Mouse (Mus musculus) thymus, postnatal 36 days (tissue): ENCODE measurements around the gene She.

Source experiments
- DNase-seq, 2 experiments: peaks; one replicate each; pipeline ENCODE4 v3.0.0; 2022; ENCODE audit warnings: mixed read lengths in 2 of 2

Gene She

DNA sequence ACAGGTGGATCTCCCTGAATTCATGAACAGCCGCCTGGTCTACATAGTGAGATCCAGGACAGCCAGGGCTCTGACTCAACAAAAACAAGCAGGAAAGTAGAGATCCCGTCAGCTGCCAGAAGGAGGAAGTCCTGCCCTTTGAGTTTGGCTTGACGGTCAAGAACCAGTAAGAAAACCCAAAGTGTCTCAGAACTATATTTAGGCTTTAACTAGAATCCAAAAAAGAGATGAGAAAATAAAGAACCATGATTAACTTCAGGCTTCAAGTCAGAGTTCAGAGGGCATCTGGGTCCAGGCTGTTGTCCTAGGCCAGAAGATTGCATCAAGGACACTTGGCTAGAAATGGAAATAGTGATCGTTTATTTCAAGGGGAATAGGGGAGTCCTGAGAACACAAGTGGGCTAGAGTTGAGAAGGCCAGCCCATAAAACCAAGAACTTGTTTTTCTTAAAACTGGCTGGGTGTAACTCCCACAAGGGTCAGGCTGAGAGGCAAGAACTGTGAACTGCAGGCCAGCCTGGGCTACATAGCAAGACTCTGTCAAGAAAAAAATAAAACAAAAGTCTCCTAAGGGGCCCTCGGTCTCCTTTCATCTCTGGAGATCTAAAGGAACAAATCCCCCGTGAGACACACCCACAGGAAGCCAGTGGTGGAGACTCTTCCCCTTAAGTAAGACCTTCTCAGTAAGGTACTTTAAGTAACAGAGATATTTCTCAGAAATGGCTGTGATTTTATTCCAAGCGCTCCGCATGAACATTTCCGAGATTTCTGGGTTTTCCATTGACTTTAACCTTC is 32.7 kb downstream of the She start:
- peak; percentile 47 to 67 for DNase-seq

DNA sequence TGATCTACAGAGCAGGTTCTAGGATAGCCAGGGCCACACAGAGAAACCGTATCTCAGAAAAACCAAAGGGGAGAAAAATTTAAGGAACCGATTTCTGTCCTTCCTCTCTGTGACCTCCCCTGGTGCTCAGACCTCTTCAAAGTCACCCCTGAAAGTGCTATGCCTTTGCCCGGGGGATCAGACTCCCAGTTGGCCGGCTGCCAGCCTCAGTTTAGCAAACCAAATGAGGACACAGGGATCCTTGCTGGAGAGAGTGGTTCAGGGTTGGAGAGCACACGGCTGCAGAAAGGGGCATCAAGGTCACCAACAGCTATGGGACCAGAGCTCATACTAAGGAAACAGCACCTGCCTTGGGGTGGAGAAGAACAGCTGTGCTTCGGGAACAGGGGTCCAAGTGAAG is 33.9 kb downstream of the She start:
- no peak for DNase-seq

DNA sequence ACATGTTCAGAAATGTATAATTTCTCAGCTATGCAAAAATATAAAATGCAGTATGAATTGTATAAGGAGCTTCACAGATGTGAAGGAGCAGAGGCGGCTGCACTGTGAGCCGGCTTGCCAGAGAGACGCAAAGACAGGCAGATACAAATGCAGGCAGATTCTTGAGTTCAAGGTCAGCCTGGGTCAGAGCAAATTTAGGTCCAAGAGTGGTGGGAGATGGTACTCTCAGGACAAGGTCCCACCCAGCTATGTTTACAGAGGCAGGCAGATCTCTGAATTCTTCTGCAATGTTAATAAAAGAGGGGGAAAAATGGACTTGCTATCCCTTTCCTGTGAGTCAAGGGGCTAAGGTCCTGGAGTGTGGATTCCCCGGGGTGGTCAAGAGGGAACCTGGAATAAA is 34.6 kb downstream of the She start:
- no peak for DNase-seq

DNA sequence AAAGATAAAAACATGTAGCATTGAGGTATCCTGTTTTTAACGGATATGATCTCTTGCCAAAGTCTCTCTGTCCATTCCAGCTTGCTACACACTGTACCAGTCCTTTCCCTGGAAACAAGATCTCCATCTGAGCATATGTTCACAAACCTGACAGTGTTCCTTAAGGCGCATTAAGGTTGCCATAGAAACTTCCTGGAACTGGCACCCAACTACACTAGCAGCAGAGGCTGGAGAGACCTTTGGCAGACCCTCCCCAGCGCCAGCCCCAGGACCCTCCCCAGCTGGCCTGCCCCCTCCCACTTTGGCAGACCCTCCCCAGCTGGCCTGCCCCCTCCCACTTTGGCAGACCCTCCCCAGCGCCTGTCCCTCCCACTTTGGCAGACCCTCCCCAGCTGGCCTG is 36.5 kb downstream of the She start:
- DNase-seq = no peak

DNA sequence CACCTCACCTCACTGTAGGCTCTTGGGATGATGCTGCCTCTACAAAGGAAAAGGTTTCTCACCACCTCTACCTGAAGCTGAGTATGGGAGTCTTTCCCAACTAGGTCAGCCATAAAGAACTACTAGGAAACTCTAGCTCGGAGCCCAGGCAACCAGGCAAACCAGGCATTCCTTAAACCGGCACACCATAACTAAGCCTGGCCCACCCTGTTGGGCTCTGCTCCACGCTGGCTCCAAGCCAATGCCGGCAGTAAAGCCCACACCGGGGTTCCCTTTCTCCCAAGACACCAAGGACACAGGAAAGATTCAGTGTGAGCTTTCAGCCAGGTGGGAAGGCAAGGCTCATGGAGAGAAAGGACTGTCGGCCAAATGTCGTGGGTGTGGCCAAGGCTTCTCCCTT is 37.2 kb downstream of the She start:
- DNase-seq = no peak

DNA sequence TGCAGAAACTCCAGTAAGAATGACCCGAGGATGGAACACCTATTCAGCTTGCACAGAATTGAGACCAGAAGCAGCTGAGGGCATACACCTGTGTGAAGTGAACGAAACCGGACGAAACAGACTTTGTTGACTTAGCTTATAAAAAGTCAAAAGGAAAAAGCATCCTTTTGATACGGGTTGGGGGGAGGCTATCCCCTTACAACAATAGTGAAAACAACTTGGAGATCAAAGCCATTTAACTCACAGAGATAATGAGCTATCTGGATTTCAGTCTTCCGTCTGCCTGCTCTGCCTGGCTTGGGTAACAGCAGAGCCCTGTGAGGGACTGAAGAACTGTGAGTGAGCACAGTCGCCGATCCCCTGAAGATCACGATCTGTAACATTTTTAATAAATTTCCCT is 37.8 kb downstream of the She start:
- no peak for DNase-seq

DNA sequence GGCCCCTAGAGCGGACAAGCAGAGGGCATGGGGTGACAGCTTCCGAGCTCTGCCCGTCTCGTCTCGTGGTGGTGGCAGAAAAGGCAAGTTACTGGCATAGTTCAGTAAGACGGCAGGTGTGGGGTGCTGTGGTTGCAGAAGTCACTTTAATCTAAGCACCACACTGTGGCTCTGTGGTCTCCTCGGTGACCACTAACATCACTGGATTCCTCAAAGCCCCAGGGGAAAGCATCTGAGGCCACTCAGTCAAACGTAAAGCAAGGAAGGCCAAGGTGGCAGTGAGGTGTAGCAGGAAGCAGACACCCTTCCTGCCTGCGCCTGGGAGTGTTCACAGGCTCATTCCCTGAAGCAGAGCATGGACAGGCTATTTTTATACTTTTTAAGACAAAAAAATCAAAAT is 38.4 kb downstream of the She start:
- peak; percentile 46 to 58 for DNase-seq

DNA sequence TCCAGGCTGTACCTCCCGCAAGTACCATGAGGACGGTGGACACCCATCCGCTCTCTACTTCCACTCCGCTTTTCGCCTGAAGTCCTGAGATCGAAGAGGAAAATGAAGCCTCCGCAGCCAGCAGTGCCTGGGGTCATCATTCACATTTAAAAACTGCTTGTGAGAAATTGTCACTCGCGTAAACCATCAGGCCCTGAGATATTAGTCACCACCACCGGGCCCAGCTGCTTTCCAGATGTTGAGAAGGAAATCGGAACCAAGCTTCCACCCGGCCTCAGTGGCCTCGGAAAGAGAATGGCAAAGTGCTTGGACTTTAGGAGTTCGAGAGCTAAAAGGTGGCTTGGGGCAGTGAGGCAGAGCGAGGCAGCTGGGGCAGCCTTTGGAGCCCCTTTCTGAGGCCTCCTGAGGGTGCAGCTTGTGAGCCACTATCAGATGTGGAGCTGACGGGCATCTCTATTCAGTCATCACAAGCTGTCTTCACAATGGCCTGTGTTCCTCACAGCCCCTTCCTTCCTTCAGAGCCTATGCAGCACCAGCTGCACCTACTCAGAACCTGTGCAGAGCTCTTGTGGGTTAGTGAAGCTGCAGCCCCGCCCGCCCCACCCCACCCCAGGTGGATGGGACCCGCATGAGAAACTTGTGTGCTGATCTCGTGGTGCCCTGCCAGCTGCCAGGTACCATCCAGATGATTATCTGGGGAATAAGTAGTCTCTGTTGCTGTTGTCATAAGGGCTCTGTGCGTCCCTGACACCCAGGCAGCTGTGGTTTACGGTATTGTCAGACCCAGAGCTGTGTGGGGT is 39.5 kb downstream of the She start:
- DNase-seq = peak; percentile 50 to 72

DNA sequence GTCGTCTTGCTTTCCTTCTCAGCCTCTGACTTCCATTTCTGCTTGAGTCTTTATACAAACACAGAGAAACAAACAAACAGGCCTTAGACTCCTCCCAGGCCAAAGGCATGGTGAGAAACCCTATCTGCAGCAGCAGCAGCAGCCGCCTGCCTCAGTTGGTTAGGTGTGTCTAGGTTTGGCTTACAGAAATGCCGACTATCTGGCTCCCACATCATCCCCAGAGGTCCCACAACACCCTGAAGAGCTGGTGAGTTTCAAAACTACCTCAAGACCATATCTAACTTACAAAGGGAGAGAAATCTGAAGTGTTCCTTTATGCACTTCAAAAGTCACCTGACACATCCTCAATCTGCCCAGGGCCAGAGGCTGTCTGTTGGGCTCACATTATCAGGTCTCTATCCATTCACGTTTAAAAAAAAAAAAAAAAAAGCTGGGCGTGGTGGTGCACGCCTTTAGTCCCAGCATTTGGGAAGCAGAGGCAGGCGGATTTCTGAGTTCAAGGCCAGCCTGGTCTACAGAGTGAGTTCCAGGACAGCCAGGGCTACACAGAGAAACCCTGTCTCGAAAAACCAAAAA is 40.3 kb downstream of the She start:
- DNase-seq = no peak

DNA sequence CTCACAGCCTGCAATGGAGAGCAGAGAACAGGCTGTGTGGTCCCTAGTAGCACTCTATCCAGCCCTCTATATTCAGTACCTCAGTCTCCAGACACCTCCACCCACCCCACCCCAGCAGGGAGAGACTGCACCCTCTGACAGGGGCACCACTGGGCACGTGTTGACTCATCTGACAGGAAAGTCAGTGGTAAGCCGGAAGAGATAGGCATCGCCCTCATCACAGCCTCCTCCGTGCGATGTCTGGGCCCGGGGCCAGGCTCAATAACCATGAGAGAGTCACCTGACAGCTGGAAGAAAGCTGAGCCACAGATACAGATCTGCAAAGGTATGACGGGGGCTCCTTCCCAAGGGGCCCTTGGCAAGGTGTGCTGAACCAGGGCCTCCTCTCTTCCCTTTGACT is 41.0 kb downstream of the She start:
- peak; percentile 80 to 89 for DNase-seq

DNA sequence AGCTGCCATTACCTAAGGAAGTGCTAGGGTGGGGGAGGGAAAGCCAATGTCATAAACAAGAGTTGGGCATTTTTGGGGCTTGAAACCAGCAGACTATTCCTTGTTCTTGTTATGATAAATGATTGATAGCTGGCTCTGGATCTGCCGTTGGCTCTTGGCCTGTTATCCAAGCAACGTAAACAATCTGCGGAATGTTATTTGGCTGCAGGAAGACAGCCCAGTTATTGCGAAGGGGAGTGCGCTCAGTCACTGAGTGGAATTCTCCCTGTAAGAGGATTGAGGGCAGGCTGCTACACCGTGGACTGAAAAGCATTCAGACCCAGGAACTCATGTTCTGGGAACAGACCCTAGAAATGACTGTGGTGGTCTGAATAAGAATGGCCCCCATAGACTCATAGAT is 41.5 kb downstream of the She start:
- no peak for DNase-seq

DNA sequence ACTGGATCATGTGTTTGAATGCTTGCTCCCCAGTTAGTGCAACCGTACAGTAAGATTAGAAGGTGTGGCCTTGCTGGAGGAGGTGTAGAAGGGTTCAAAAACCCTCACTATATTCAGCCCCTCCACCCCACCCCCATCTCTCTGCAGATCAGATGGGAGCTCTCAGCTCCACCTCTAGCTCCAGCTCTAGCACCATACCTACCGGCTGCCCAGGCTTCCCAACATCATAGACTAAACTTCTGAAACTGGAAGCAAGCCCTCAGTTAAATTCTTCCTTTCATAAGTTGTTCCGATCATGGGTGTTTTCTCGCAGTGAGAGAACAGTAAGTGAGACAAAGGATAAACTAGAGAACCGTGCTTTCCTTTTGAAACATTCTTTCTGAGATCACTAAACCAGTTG is 42.9 kb downstream of the She start:
- no peak for DNase-seq

DNA sequence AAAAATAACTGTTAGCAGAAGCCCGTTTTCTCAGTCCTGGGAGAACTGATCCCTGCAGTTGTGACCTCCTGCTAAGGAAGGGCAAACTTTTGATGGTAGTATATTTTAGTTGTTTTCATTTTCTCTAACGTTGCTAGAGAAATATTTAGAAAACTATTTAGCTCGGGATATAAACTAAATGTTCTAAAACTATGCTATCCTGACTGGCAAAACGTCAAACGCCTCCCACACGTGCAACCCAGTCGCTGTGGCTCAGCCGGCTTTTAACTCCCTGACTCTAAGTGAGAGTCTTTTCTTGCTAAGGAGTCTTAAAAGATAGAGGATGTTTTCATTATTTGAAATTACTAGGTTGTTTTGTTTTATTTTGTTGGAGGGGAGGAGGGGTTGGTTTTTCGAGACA is 43.9 kb downstream of the She start:
- no peak for DNase-seq

DNA sequence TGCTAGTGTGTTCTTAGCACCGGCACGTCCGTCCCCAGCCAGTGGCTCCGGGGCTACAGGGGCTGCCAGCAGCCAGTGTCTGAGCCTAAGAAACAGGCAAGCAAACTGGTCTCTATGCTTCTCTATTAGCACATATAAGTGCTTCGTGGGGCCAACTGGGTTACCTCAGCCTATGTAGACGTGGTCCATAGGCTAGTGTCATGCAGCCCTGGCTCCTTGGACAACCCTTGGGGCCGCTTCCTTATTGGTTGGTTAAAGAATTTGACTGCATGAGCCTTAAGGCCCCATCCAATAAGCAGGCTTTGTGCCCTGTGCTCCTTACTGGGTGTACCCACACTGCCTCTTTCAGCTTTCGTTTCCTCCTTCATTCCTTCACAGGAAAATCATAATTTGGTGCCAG is 44.6 kb downstream of the She start:
- DNase-seq = no peak

DNA sequence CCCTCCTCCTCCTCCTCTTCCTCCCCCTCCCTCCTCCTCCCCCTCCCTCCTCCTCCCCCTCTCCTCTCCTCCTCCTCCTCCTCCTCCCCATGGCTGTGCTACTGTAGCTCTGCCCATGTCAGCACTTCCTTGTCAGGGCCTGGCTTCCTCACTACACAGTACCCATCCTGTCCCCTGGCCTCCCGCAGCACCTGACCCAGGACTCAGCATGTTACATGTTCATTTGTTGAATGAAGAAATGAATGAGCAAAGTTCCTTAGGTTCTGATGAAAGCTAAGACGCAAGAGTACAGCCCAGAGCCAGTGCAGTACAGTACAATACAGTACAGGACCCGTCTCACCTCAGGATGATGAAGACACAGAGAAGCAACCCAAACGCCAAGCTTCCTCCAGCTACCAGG is 45.3 kb downstream of the She start:
- DNase-seq = no peak

DNA sequence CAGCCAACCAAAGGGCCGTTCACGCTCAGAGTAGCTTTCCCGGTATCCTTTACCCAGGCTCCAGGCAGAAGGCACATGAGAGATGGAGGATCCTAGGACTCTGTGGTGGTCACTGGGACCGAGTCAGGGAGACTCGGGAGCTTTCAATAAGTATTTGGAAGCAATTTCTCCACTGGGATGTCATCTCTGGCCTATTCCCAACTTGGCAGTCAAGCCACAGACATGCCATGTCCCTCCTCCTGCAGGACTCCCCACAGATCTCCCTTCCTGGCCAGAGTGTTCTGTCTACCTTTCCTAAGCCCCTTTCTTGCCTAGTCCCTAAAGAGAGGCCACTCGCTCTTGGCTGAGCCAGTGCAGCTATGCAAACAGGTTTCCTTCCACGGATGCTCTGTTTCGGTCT is 46.0 kb downstream of the She start:
- DNase-seq = no peak

DNA sequence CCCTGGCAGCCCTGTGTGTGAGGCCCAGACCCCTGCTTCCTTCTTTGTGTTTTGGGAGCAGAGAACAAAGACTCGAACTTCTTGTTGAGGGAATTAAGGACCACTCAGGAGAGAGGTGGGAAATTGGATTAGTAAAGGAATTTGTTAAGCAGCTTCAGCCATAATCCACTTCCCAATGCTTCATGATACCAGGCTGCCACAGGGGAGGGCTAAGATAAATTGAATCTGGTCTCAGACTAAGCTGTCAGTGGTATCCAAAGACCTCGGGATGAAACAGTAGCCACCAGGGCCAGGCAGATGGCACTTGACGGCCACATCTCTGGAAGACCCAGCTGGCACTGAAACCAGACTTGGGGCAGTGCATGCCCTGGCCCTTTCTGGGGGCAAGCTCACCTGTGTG is 47.3 kb downstream of the She start:
- DNase-seq = no peak

DNA sequence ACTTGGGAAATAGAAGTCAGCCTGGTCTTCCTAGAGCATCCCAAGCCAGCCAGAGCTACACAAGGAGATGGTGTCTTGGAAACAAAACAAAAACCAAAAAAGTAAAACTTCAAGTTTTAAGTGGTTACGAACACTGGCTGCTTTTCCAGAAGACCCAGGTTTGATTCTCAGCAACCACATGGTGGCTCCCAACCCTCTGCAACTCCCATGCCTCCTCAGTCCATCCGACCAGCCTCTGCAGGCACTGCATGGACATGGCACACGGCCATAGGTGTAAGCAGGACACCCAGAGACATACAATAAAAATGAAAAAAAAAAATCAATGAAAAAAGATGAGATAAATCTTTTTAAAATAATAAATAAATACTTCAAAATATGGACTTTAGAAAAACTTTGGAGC is 48.2 kb downstream of the She start:
- no peak for DNase-seq

DNA sequence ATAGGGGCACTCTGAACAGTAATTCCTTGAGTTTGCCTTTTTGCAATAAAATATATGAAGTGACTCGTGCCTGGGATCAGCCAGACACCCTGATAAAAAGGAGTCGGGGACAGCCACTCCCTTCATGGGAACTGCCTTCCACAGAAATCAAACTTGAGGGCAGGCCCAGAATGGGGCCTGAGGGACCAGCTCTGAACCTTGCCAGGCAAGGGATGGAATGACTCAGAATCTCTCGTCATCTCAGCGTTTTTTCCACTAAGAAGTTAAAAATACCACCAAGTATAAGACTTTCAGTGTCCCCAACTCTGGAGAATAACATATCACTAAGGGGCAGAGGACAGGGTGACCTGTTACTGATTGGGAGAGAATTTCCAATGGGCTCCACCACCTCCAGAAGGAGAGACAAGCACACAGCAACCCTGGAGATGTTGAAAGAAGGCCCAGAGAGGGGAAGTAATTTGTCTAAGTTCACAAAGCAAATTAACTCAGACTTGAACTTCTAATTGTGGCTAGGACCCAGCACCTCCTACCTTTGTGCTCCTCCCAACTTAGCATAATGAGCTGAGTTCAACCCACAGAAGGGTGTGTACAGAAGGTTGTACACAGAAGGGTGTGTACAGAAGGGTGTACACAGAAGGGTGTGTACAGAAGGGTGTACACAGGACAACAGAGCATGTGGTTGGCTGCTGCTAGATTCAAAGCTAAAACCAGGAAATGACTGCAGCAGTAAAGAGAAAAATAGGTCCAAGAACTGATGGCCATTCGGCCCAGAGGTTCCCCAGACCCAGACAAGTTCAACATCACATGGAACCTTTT is 49.1 kb downstream of the She start:
- DNase-seq = no peak

DNA sequence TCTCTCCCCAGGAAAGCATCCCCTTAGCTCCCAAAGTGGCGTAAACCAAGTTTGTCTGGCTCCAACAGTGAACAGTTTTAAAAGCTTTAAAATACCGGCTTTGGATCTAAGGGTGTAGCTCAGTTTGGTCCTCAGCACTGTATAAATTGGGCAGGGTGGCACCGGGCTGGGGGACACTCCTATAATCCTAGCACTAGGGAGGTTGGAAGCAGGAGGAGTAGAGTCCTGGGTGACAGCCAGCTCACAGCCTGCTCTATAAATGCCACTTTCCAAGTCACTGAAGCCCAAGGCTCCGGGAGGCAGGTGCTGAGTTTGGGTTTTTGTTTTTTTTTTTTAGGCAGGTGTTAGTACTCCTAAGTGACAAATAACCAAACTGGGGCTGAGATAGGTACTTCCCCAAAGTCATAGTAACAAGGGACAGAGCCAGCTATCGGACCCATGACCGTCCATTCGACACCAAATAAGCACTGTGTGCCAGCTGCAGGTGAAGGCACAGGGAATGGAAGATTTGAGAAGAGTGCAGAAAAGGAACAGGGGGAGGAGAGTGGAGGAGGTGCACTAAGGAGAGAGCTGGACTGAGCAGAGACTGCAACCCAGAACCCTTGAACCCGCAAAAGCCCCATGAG is 51.5 kb downstream of the She start:
- DNase-seq = no peak

DNA sequence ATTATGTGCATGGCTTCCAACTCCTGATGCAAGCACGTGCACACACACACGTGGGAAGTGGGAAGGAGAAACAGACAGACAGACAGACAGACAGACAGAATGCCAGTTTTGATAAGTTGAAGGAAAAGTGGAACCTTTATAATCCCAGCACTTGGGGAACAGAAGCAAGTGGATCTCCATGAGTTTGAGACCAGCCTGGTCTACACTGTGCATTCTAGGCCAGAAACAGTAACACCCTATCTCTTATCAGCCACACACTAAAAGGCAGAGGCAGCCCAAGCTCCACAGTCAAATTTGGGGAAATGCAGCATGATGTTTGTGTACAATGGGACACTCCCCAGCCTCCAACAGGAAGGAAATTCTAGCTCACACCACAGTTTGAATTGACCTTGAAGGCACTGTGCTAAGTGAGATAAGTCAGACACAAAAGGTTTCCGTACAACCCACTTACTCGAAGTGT is 52.4 kb downstream of the She start:
- no peak for DNase-seq

DNA sequence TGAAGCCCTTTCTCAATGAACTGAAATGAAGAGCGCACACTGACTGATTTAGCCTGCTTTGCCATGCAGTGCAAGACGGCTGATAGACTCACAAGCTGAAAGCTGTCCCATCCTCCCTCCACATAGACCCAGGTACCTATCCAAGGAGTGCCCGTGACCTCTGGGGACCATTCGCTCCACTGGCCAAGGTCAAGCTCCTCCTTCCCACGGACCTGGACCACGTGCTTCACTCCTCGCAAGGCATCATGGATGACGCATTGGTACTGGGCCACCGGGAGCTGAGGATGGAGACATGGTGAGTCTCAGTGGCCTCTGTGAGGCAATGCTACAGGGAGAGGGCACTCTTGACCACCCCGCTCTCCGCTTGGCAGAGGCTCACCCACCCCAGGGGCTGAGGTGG is 54.6 kb downstream of the She start:
- no peak for DNase-seq
